Mouse (Mus musculus): ENCODE data around the gene Suco.

GRCm38 (mm10) chr1:161792687-161792969, 83.9 kb downstream of the Suco start:
- TF ChIP-seq CTCF (conservative IDR thresholded peaks at IDR 0.05; ENCODE audit: insufficient read depth, insufficient read length, low read depth, low read length) = no peak
- TF ChIP-seq POLR2A (IDR thresholded peaks at IDR 0.05; ENCODE audit: low read depth, low read length) = no peak

Data from kidney, adult 2 months (tissue).